Mouse (Mus musculus) bone marrow macrophage, adult 2 months (primary cell): ENCODE results near the gene Map4k3.
A peak's percentile ranks its signal among the peaks of the same experiment; 100 is the strongest.

ENCODE experiments used
- CTCF ChIP-seq: IDR thresholded peaks from 2 replicates; pipeline ENCODE4 v1.5.1; 2012; ENCODE audit warnings: low read depth, mild to moderate bottlenecking, low read length, moderate library complexity
- POLR2A ChIP-seq: IDR thresholded peaks from 2 replicates; pipeline ENCODE4 v1.6.1; 2012; ENCODE audit warnings: mild to moderate bottlenecking, low read depth, low read length, borderline replicate concordance

DNA sequence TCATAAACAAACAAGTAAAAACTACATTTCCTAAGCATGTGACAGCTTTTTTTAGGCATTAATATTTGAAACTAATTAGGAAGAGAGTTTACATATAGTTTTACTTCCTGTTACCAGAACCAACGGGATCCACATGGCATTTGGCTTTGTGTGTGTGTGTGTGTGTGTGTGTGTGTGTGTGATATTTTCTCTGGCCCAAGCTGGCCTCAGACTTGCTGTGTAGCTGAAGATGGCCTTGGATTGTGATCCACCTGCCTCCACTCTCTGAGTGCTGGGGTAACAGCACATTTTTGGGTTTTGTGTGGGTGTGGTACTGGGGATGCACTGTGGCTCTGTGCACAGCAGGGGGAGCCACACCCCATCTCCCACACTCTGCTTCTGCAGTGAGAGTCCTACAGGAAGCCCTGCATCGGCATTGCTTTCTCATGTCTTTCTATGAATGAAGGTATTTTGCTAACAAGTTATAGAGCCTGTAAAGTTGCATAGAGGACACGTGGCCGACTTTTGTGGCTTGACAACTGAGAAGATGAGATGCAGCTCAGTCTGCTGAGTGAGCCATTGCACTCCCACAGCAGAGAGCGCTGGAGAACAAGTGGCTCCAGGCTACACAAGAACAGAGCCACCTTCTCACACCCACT, 107.4 kb downstream of the Map4k3 start:
- TF ChIP-seq CTCF, result peak; percentile 68
- TF ChIP-seq POLR2A, result no peak
